Mouse (Mus musculus) C2C12 (cell line): ENCODE data around the gene Gm6614.

Source experiments
- CTCF ChIP-seq: IDR thresholded peaks from one replicate; pipeline ENCODE4 v1.5.1; 2011; ENCODE audit not compliant: control insufficient read depth, insufficient read depth, insufficient read length
- MAX ChIP-seq: IDR thresholded peaks from one replicate; pipeline ENCODE4 v1.6.1; 2011; ENCODE audit warnings: mild to moderate bottlenecking, control low read depth
- MYOD1 ChIP-seq: IDR thresholded peaks from one replicate; pipeline ENCODE4 v1.6.1; 2011; ENCODE audit warnings: low read depth; ENCODE audit not compliant: control insufficient read depth, insufficient read length

DNA sequence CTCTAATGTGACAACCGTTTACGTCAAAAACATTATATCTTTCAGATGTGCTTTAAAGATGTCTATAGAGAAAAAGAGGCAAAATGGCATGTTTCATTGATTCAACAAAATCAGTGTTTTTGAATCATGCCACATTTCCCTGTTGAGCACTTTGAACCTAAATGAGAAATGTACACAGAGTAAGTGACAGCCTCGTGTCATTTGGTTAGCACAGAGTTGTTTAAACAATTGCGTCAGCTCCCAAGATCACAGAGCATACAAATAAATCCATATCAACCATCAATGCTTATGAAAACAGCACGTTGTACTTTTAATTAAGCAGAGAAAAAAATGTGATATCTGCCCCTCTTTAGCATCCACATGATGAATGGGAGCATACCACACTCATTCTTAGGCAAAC lies 50.7 kb downstream of the Gm6614 start:
- TF ChIP-seq MAX = no peak
- TF ChIP-seq MYOD1 = no peak
- TF ChIP-seq CTCF = no peak
